Mouse (Mus musculus) kidney, embryonic 14.5 days (tissue): ENCODE measurements around the gene Zfp616. TPM values are rescaled to one million over a fixed set of nuclear protein-coding genes. Genes with fewer than 3 reads are reported as not detected.

Experiments used
- ATAC-seq: fragments of 200-750 bp; cut with Nextera tagmentation; 2 replicates; pipeline ENCODE4 v1.8.0; 2017; ENCODE audit warnings: moderate number of reproducible peaks, mild to moderate bottlenecking, moderate TSS enrichment, moderate library complexity; ENCODE audit not compliant: low FRiP score, low TSS enrichment
- H3K27ac ChIP-seq: fragments of 300-500 bp; sonication (generic); 2 replicates; pipeline ENCODE4 v1.5.1; 2014; ENCODE audit warnings: low read depth, mild to moderate bottlenecking, low read length, moderate library complexity, mixed read lengths
- H3K27me3 ChIP-seq: fragments of 300-500 bp; sonication (generic); 2 replicates; pipeline ENCODE4 v1.6.1; 2014; ENCODE audit warnings: mild to moderate bottlenecking, low read length; ENCODE audit not compliant: control insufficient read depth, insufficient read depth
- H3K36me3 ChIP-seq: fragments of 300-500 bp; sonication (generic); 2 replicates; pipeline ENCODE4 v1.6.1; 2014; ENCODE audit warnings: low read length, mixed read lengths; ENCODE audit not compliant: control insufficient read depth, insufficient read depth
- H3K4me1 ChIP-seq: fragments of 300-500 bp; sonication (generic); 2 replicates; pipeline ENCODE4 v1.6.1; 2014; ENCODE audit warnings: low read length, mixed read lengths; ENCODE audit not compliant: control insufficient read depth, insufficient read depth
- H3K4me2 ChIP-seq: fragments of 300-500 bp; sonication (generic); replicated peaks from 2 replicates; pipeline ENCODE4 v1.6.1; 2014; ENCODE audit warnings: low read depth, mild to moderate bottlenecking, low read length
- H3K4me3 ChIP-seq: fragments of 300-500 bp; sonication (generic); 2 replicates; pipeline ENCODE4 v1.5.1; 2014; ENCODE audit warnings: mild to moderate bottlenecking, low read length
- H3K9ac ChIP-seq: fragments of 300-500 bp; sonication (generic); 2 replicates; pipeline ENCODE4 v1.6.1; 2014; ENCODE audit warnings: low read depth, mild to moderate bottlenecking, low read length, moderate library complexity
- H3K9me3 ChIP-seq: fragments of 300-500 bp; sonication (generic); 2 replicates; pipeline ENCODE4 v1.6.1; 2016; ENCODE audit warnings: low read length; ENCODE audit not compliant: control insufficient read depth
- WGBS: fragments of 180-500 bp; shearing (Covaris S2); extraction: QIAGEN DNeasy Blood & Tissue Kit; methylation state at CpG from one replicate; pipeline ENCODE4 v1.1.7; 2014; 5-methylcytosine and 5-hydroxymethylcytosine counted together
- polyA plus RNA-seq: library from polyadenylated mRNA; unstranded; fragments of >200 nt; fragmentation: Nextera tagmentation; extraction: Ambion mirVana; gene quantifications from 2 replicates; pipeline ENCODE4 v1.2.1, GENCODE M21; 2014

Gene Zfp616
- not detected in 2 replicates for polyA plus RNA-seq

DNA sequence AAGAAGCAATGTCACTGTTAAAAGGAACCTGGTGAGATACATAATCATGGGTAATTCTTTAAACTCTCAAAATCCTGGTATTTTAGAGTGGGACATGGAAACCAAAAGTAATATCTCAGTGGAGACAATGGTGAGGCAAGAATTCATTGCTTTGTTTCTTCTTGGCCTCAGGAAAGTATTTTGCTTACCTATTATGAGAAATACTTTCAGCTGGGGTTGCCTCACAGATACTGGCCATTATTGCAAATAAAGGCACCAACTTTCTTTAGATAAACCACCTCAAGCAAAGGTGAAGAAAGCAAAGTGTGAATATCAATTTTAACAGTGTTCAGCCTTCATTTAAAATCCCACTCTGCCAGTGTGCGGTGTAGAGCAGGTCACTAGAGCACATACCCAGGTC lies at the start of gene Zfp616:
Gene Zfp616, plus strand, starts transcription at position 301 of the 400 bp plus-strand sequence.
- no peaks in the 10 kb centered on the region for H3K36me3 ChIP-seq
- no peaks in the 10 kb centered on the region for H3K27me3 ChIP-seq
- 89% methylated on average over 1 of the region's 1 CpGs for WGBS
- H3K4me3 ChIP-seq = no peak within 1 kb of the TSS
- H3K9ac ChIP-seq = no peak within 1 kb of the TSS
- no peak within 1 kb of the TSS for H3K4me2 ChIP-seq
- no peaks in the 10 kb centered on the region for H3K9me3 ChIP-seq
- no peaks in the 10 kb centered on the region for H3K4me1 ChIP-seq
- ATAC-seq = no peak
- H3K27ac ChIP-seq = no peak within 1 kb of the TSS

DNA sequence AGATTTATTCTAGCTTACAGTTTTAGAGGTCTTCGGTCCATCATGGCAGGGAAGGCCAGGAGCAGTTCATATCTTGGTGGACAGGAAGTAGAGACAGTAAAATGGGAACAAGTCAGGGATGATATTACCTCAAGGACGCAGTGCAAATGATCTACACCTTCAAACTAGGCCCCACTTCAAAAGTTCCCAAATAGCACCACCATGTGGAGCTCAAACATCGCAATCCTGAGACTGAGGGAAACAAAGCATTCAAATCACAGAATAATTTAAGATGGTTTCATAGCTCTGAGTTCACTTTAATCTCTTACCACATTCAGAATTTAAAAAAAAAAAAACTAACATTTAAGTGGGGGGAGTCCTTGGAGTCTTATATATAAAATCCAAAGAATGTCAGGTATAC lies 18.4 kb upstream of the Zfp616 start:
- Histone ChIP-seq H3K9me3 (no peaks in the 10 kb centered on the region), H3K27me3 (no peaks in the 10 kb centered on the region)
- WGBS = 72% methylated on average over 3 of the region's 3 CpGs

DNA sequence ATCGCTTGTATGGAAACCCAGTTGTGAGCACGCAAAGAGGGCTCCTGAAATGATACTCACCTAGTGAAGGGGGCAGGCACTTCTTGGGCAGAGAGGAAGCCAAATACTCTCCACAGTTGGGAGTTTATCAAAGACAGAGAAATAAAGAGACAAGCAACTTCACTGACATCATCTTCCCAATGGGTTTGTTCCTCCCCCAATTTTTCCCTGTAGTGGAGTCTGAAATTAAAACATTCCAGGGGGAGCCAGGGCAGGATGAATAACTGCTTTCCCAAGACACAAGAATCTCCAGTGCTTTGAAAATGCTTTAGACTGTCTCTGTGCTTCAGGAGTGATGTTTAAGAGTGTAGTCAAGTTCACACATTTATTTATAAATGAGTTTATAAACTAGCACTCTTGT lies 13.3 kb upstream of the Zfp616 start, which contains the start of the genes Olfr139 and Olfr399:
Gene Olfr139, minus strand, starts transcription at position 101 of the 400 bp plus-strand sequence.
Gene Olfr399, minus strand, starts transcription at position 165 of the 400 bp plus-strand sequence.
- ATAC-seq = no peak
- no peak within 1 kb of the TSS for H3K9ac ChIP-seq
- H3K4me2 ChIP-seq = no peak within 1 kb of the TSS
- no peaks in the 10 kb centered on the region for H3K9me3 ChIP-seq
- no peaks in the 10 kb centered on the region for H3K27me3 ChIP-seq
- H3K4me1 ChIP-seq = no peaks in the 10 kb centered on the region
- H3K27ac ChIP-seq = no peak within 1 kb of the TSS
- no peaks in the 10 kb centered on the region for H3K36me3 ChIP-seq
- H3K4me3 ChIP-seq = no peak within 1 kb of the TSS
- WGBS = 85% methylated on average over 2 of the region's 2 CpGs

More for the DNA sequence above, 18.4 kb upstream of the Zfp616 start:
- Histone ChIP-seq H3K4me2 (no peak overlapping the region), H3K4me1 (no peaks in the 10 kb centered on the region), H3K4me3 (no peak overlapping the region), H3K36me3 (no peaks in the 10 kb centered on the region), H3K27ac (no peak overlapping the region), H3K9ac (no peak overlapping the region)
- ATAC-seq = no peak

- no peak overlapping the region for H3K27ac ChIP-seq
- H3K9me3 ChIP-seq = 0 out of 2 replicates have a peak, but pooled peaks cover 2% of the 10 kb centered on the region
- WGBS = 74% methylated on average over 2 of the region's 2 CpGs
- no peaks in the 10 kb centered on the region for H3K4me1 ChIP-seq
- no peaks in the 10 kb centered on the region for H3K36me3 ChIP-seq
- ATAC-seq = no peak
- no peaks in the 10 kb centered on the region for H3K27me3 ChIP-seq
- H3K4me2 ChIP-seq = no peak overlapping the region
- H3K4me3 ChIP-seq = no peak overlapping the region
- no peak overlapping the region for H3K9ac ChIP-seq
Observed at GRCm38 (mm10) chr11:74100724-74101123, 31.0 kb downstream of the Zfp616 start.

GRCm38 (mm10) chr11:74101507-74101906 lies 31.8 kb downstream of the Zfp616 start:
- Histone ChIP-seq H3K27me3 (no peaks in the 10 kb centered on the region), H3K36me3 (no peaks in the 10 kb centered on the region), H3K4me3 (no peak overlapping the region), H3K4me1 (no peaks in the 10 kb centered on the region), H3K27ac (no peak overlapping the region), H3K4me2 (no peak overlapping the region), H3K9ac (no peak overlapping the region), H3K9me3 (0 out of 2 replicates have a peak, but pooled peaks cover 2% of the 10 kb centered on the region)
- ATAC-seq = no peak
- 61% methylated on average over 2 of the region's 2 CpGs for WGBS

- Histone ChIP-seq H3K9me3 (peaks cover 9% of the 10 kb centered on the region; the same call in 1 of the 2 replicates), H3K4me3 (no peak overlapping the region), H3K27me3 (no peaks in the 10 kb centered on the region), H3K9ac (no peak overlapping the region), H3K36me3 (no peaks in the 10 kb centered on the region), H3K27ac (no peak overlapping the region), H3K4me1 (no peaks in the 10 kb centered on the region), H3K4me2 (no peak overlapping the region)
- WGBS = 31% methylated on average over 5 of the region's 5 CpGs
- ATAC-seq = no peak
Observed at GRCm38 (mm10) chr11:74105066-74105465, 35.3 kb downstream of the Zfp616 start.

GRCm38 (mm10) chr11:74113412-74113811 lies 43.7 kb downstream of the Zfp616 start, which contains the start of gene Olfr401:
Gene Olfr401 (plus strand): TSS chr11:74113712.
- no peaks in the 10 kb centered on the region for H3K36me3 ChIP-seq
- no peaks in the 10 kb centered on the region for H3K4me1 ChIP-seq
- H3K9ac ChIP-seq = no peak within 1 kb of the TSS
- no peaks in the 10 kb centered on the region for H3K27me3 ChIP-seq
- no peak within 1 kb of the TSS for H3K4me2 ChIP-seq
- H3K27ac ChIP-seq = no peak within 1 kb of the TSS
- H3K9me3 ChIP-seq = peaks cover 14% of the 10 kb centered on the region; the same call in 1 of the 2 replicates
- no peak within 1 kb of the TSS for H3K4me3 ChIP-seq
- no peak for ATAC-seq

Other genes with a start within 250 kb of the Zfp616 start
- gene Olfr393, start 218.5 kb upstream of the Zfp616 start, polyA plus RNA-seq = not detected in 2 replicates
- not detected in 2 replicates for gene Olfr394, start 179.2 kb upstream of the Zfp616 start, polyA plus RNA-seq
- gene Olfr395, start 160.7 kb upstream of the Zfp616 start, polyA plus RNA-seq = not detected in 2 replicates
- not detected in 2 replicates for gene Olfr23, start 133.3 kb upstream of the Zfp616 start, polyA plus RNA-seq
- not detected in 2 replicates for gene Olfr397, start 109.1 kb upstream of the Zfp616 start, polyA plus RNA-seq
- gene Olfr398, start 79.5 kb upstream of the Zfp616 start, polyA plus RNA-seq = not detected in 2 replicates
- gene Olfr139, start 13.4 kb upstream of the Zfp616 start, polyA plus RNA-seq = not detected in 2 replicates
- not detected in 2 replicates for gene Olfr399, start 13.3 kb upstream of the Zfp616 start, polyA plus RNA-seq
- not detected in 2 replicates for gene Olfr401, start 43.8 kb downstream of the Zfp616 start, polyA plus RNA-seq
- gene Olfr402, start 83.6 kb downstream of the Zfp616 start, polyA plus RNA-seq = not detected in 2 replicates
- gene Olfr403, start 116.3 kb downstream of the Zfp616 start, polyA plus RNA-seq = not detected in 2 replicates
- not detected in 2 replicates for gene Olfr43, start 141.4 kb downstream of the Zfp616 start, polyA plus RNA-seq
- gene Olfr406, start 189.9 kb downstream of the Zfp616 start, polyA plus RNA-seq = not detected in 2 replicates
- not detected in 2 replicates for gene Olfr59, start 213.8 kb downstream of the Zfp616 start, polyA plus RNA-seq